Mouse (Mus musculus): Measurements from ENCODE around the gene Rgma.

GRCm38 (mm10) chr7:73451594-73451993, 76.3 kb downstream of the Rgma start:
- TF ChIP-seq CTCF (IDR thresholded peaks at IDR 0.05; ENCODE audit: low read depth, low read length) (no peak), POLR2A (IDR thresholded peaks at IDR 0.05; ENCODE audit: insufficient read depth, low read length) (no peak)
